Mouse (Mus musculus) brain, embryonic 14.5 days (tissue): ENCODE results near the gene Clstn2.

ENCODE experiments used
- CTCF ChIP-seq: fragments of 200-500 bp; IDR thresholded peaks from 2 replicates; pipeline ENCODE4 v1.5.1; 2012; ENCODE audit warnings: inconsistent platforms, mild to moderate bottlenecking, moderate library complexity, borderline replicate concordance; ENCODE audit not compliant: insufficient read depth, insufficient read length; ENCODE audit errors: extremely low read depth
- POLR2A ChIP-seq: fragments of 200-500 bp; IDR thresholded peaks from 2 replicates; pipeline ENCODE4 v1.6.1; 2012; ENCODE audit warnings: mild to moderate bottlenecking, inconsistent platforms, borderline replicate concordance; ENCODE audit not compliant: poor library complexity, insufficient read depth, insufficient read length, severe bottlenecking; ENCODE audit errors: extremely low read depth

DNA sequence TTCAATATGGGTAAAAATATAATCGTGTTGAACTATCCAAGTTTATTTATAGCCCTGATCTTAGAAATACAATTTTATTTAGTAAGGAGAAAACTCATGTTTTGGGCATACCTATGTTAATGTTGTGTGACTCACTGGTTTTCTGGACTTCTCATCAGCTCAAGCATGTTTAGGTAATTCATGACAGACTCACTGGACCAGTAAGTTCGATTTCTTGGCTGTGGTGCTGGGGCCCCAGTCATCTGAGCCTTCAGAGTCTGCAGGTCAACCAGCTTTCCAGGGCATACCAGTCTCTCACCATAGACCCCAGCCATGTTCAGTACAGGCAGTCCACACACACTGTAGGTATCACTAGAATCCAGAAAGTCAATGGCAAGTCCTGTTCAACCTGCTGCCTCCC is 279.3 kb downstream of the Clstn2 start:
- no peak for TF ChIP-seq POLR2A
- TF ChIP-seq CTCF, result no peak
